Mouse (Mus musculus): ENCODE results near the gene Dusp11.
"Not testable (repeated sequence)": the region's sequence is repeated elsewhere in the genome, so short reads cannot be mapped to it uniquely, and the experiment has no call there.

Dusp11 gene

DNA sequence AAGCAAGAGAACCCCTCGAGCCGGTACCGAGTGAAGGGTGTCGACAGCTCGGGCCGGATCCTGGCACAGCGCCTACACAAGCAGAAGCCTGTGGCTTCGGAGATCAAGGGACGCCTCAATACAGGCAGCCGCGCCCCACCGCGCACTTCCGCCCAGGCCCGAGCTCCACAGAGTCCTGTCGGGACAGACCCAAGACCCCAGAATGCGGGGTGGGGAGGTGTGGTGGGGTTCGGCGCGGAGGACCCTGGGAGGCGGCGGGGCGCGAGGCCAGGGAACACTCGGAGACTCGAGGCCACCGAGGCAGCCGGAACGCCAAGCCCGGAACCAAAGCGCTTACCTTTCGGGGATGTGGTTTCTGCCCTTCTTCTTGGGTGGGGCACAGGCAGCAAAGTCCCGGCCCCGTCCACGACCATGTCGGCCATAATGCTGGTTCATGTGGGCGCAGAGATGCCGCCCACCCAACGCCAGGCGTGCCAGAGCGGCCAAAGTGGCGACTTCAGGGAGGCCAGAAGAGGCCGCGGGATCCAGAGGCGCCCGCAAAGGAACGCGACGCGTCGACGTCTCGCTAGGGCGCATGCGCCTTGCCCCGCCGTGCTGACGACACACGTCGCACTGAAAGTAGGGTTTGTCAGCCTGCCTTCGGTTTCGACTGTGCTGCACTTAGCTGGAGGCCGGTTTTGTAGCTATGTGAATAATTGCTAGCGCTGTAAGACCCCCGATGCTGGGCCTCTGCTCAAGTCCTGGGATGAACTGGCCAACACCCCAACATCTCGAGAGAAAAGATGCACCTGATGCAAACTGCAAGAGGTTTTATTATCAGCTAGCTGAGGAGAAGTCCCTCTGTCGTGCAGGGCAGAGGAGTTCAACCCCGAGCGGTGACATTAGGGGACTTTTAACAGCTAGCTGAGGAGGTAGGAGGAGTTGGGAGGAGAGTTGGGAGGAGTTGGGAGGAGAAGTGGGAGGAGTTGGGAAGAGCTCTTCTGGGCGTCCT lies at the start of gene Dusp11:
Gene Dusp11 (minus strand): TSS at position 567 of the 991 bp plus-strand sequence.
- peak; percentile 86 to 88 for DNase-seq

DNA sequence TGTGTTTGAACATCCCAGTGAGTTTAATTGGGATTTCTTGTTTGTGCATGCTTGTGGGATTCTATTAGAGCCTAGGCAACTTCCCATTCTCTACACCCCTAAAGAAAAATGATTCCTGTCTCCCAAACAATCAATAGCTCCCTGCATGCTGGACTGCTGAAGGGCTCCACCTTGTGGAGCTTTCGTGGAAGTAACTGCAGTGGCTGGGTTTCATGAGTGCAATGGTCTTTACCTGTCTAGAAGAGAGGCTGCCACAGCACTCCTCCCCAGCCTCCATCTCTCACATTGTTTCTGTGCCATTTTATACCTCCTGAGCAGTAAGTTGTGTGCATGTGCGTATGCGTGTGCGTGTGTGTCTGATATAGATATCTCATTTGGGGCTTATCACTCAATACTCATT lies 48.5 kb upstream of the Dusp11 start:
- DNase-seq, result peak in 1 of 2 experiments; percentile 14

DNA sequence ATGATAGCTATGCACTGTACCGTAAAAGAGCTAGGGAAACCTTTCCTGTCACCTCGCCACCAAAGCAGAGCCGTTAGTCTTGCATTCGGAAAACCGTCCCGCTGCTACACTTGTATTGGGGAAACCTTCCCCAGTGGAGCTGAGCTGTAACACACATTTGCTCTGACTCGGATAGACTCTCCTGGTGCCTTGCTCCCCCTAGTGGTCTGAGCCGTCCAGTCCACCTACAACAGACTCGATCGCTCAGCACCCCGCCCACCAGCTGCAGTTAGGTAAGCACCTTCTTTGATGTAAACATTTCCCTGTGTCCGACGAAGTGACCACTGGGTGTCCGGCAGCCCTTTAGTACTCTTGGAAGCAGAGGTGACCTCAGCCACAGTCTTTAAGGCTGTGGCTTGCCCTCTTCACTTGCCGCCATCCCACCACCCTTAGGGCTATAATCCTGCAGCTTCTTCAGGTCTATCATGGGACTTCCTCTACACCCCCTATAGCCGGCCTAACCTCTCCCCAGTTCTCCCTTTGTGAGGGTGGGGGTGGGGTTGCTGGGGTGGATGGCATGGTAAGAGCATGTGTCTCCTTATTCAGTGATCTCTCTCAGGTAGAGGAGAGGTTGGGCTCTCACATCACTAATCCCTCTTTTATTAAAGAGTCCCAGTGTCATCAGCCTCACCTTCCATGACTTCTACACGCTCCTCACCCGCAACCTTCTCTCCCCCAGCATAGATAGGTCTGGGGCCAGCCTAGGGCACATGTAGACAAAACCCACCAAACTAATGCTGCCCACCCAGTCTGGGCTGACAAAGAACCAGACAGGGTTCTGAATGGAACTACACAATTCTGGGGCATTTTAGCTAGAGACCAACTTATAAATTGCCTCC lies 43.0 kb upstream of the Dusp11 start:
- peak; percentile 37 to 49 for DNase-seq

DNA sequence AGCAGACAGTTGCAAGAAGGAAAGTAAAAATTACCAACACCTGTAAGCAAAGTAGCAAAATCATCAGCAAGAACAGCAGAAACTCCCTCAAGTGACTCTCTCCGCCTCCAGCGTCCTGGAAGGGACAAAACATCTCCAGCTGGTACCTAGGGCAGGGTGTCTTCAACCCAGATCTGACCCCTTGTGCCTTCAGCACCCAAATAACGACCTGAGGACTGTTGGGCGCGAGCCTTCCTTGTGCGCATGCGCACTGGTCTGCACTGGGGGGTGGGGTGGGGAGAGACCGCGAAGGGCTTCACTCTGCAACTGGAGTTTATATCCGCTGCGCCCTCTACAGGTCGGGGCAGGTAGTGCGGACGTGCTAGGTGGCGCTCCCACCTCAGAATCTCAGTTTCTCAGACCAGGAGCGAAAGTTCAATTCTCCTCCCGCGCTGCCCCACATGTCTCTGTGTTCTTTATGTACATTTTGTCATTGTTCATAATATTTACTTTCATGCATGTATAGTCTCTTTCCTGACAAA lies 42.0 kb upstream of the Dusp11 start:
- DNase-seq, result no peak

DNA sequence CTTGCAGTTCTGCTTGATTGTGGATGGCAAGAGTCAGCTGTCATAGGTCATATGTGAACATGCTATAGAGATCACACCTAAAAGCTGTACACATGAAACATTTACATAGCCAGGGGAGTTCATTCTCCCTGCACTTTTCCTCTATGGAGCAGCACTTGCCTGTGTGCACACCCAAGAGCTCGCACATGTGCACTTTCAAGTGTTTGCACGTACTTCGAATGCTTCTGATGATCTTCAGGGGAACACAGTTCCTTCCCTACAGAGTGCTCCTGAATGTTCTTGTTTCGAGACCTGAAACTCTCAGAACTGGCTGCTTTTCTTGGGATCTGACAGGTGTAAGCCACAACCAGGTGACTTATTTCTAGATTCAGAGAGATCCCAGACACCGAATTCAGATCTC lies 29.3 kb upstream of the Dusp11 start:
- DNase-seq, result not testable (repeated sequence)

DNA sequence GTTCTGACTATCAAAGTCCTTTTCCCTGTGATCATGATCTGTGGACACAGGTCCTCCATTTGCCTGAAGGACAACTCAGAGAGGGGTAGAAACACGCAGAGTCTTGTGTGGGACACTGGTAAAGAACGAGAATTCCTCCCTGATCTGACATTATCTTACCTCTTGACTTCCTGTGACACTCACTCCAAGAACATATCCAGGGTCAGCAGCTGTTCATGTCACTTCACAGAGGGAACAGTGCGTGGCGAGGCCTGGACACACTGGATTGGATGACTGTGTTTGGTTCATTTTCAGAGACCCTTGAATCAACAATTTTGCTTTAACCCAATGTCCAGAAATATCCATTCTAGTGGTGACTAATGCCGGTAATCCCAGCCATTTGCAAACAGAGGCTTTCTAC lies 28.1 kb upstream of the Dusp11 start:
- not testable (repeated sequence) for DNase-seq

DNA sequence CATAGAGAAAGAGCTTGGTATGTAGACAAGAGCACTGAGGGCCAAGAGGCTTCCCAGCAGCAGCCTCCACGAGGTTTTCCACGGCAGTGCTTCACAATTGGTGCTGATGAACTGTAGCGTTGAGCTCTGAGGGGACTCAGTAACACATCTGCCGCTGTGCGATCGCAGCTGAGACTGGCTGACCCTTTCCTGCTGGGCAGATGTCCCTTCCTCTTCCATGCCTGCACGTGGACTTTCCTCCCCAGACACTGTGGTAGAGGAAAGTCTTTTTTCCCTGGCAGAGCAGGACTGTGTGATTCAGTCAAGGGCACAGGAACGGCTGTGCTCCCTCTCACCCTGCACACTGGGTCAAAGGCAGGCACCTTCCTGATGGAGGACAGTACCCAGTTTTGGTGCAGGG lies 22.9 kb upstream of the Dusp11 start:
- DNase-seq, result no peak

DNA sequence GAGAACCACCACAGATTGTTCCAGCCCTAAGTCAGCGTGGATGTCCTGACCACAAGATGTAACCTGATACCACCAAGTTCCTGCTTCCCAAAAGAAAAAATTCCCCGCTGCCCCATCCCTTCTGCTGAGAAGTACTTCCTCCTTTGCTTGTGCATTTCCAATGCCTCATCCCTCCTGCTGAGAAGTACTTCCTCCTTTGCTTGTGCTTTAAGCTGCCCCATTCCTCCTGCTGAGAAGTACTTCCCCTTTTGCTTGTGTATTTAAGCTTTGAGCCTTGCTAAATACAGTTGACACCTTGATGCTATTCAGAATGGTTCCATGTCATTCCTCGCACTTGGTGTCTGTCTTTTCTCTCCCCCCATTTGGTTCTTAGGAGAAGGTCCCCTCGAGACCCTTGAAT lies 17.3 kb upstream of the Dusp11 start:
- DNase-seq, result not testable (repeated sequence)

DNA sequence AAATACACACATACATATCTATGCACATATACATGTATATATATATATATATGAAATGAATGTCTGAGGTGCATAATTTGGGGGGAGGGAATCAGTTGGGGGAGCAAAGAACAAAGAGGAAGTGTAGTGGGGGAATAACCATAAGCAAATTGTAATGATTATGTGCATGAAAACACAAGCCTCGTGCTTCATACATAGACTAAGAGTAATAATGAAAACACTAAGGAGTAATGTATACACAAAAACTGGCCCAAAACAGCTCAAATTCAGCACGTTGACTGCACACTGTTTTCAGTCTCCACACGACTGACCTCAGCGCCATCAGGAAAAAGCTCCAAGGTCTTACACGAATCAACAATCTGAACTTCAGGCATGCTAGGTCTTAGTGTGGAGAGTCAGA lies 14.8 kb upstream of the Dusp11 start:
- DNase-seq, result no peak

DNA sequence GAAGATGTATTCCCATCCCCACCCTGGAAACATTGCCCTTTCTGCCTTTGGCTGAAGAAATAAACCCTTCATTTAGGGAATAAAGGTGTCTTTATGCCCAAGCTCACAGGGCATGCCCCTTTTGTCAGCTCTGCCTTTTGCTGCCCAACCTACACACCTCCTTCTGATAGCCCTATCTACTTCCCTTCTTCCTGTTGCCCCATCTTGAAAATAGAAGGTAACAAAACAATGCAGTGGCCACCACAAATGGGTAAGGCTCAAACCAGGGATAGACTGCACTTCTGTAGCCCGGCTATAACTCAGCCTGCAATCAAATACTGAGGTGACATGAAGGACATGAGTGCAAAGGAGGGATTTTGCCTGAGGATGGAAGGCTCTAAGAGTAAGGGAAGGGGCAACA lies 14.3 kb upstream of the Dusp11 start:
- DNase-seq, result no peak

DNA sequence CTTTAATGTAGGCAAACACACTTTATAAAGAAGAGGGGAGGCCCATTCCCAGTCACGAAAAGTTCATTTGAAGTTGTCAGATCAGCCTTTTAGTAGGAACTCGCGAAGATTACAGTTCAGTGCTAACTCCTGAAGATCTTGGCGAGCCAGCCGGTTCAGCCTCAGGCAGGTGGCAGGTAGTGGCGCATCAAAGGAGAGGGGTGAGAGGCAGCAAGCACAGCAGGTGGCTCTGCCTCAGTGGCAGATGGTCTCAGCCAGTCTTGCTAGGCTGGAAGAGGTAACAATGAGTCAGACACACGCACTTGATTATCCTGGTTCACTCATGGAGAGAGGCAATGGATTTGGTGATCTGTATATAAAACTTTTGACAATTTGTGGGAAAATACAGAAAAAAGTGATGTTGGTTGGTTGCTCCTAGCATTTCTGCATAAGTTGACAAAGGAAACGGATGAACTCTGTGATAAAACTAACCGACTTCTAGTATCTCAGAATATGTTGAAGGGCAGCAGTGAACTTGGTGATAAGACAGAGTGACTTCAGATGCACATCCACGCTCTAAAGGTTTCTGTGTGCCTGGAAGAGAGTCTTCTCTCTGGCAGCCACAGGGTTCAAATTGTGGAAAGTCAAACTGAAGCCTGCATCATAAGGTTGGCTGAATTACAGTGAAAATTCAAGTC lies 13.6 kb upstream of the Dusp11 start:
- DNase-seq, result no peak

DNA sequence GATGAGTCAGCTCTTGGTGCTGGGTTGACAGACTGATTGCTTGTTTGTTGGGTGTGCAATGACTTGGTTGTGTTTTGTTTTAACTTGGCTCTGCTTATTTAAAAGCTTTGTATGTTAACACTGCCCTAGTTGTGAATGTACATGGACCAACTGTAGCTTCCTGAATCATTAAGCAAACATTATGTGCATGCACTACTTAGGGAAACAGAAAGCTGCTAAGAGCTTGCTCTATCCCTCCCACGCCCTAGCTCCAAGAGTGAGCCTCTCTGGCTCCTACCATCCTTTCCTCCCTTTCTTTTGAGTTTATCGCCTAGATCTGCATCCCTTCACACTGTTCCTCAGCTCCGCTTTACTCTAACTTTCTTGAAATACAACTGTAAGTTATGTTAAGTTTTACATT lies 11.9 kb upstream of the Dusp11 start:
- no peak for DNase-seq

DNA sequence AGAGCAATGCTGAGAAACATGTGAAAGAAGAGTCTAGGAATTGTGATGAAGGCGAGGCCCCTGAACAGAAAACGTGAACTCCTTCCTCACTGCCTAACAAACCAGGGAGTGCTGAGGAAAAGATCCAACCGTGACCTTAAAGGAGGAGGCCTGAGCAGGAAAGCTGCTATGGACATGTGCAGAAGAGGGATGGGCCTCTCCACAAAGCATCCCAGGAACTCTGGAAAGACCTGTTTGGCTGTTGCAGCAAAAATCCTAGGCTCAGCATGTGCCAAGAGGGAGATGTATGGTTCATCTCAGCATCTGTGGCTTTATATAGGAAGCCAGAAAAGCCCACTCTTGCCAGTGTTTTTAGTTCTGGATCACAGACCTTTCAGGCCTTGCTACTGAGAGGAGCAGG lies 11.2 kb upstream of the Dusp11 start:
- no peak for DNase-seq

DNA sequence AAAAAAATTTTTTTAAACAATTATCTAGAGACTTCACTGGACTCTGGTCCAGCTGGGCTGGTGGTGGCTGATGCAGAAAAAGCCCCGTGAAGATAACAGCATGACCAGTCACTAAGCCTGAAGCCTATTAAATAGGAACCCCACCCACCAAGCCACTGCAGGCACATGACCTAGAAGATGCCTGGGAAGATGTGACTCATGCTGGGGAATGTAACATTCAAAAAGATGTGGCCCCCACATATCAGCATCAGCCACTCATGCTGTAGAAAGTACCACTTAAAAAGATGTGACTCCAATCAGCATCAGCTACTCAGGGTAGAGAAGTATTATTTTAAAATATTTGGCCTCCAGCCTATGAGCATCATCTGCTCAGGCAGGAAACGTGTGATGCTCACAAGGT lies 8.4 kb upstream of the Dusp11 start:
- no peak for DNase-seq

DNA sequence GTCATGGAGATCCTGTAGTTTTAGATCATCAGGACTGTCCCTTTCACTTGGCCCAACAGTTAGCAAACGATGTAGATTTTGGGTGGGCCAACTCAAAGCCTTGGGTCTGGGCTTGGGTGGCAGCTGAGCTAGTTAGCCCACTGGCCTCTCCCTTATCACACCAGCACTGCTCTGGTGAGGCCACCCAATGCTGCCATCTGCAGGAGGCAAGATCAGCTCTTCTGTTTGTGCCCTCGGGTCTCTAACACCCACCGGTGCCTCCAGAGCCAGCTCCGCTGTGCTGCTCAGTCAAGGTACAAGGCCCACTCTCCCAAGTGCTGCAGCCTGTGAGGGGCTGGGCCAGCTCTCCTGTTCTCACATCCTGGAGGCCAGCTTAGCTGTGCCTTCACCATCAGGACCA lies 5.2 kb upstream of the Dusp11 start:
- peak; percentile 16 to 44 for DNase-seq

DNA sequence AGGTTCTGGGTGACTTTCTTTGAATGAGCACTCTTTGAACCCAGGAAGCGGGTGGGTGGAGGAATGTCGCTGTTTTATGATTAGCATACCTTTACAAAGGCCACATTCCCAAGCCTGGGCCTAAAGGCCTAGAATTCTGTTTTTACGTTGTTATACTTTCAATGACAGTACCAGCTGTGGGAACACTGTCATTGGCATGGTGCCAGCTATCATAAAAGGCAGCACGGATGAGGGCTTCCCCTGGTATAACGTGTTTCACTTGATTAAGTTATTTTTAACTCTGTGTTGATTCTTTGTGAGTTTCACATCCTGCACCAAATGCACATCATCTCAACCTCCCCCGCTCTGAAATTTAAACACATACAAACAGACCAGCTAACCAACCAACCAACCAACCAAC lies 4.6 kb upstream of the Dusp11 start:
- peak; percentile 26 to 57 for DNase-seq

DNA sequence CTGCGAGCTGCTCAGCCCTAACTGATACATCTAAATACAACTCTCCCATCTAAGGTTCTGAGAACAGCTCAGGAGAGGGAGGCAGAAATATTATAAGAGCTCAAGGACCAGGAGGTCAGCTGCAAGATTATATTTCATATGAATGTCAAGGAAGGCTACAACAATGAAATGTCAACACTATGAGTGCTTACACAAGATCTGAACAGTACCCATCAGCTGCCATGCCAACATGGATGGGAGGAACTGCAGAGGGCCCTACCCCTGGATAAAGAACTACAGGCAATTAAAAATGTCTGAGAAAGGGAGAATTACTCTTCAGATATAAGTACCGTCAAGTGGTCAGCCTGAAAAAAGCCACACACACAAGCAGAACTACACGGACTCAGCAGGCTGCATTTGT lies 3.9 kb downstream of the Dusp11 start:
- no peak for DNase-seq

DNA sequence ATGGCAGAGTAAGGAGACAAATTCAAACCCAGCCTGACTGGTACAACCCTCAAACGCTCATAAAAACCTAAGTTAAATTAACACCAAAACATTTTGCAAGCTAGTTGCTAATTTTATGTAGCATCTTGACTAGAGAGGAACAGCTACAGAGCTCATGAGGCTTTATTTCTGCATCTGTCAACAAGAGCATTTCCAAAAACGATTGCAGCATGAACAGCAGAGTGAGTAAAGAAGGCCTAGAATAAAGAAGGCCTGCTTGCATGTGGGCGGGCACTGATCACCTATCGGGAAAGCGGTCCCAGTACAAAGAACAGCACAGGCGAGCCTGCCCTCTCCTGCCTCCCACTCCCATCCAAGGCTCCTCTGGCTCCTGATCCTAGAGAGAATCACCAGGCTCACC lies 12.9 kb downstream of the Dusp11 start:
- DNase-seq, result no peak

DNA sequence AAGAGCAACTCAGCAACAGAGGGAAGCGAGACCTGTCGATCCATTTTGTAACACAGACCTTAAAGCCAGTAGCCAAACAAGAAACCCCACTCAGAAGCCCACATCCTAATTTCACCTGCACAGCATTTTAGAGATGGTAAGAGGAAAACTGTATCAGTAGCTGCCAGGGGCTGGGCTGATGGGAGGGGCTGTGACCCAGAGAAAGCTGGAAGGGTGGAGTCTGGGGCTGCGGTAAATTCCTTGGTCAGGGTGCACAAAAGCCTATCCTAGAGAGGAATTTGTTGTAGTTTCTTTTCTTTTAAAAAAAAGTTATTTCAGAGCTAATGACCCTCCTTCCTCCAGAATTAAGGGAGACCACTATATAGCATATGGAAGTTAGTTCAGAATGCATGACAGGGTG lies 19.0 kb downstream of the Dusp11 start:
- DNase-seq, result no peak

DNA sequence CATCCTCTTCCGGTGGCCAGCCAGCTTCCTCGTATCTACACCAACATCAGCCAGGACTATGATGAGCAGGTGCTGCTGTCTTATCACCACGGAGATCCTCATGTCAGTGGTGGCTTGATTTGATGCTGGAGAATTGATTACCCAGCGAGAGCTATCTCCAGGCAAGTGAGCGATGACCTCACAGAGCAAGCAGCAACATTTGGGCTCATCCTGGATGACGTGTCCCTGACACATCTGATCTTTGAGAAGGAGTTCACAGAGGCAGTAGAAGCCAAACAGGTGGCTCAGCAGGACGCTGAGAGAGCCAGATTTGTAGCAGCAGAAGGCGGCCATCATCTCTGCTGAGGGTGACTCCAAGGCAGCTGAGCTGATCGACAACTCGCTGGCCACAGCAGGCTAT lies 22.8 kb downstream of the Dusp11 start:
- DNase-seq, result no peak

DNA sequence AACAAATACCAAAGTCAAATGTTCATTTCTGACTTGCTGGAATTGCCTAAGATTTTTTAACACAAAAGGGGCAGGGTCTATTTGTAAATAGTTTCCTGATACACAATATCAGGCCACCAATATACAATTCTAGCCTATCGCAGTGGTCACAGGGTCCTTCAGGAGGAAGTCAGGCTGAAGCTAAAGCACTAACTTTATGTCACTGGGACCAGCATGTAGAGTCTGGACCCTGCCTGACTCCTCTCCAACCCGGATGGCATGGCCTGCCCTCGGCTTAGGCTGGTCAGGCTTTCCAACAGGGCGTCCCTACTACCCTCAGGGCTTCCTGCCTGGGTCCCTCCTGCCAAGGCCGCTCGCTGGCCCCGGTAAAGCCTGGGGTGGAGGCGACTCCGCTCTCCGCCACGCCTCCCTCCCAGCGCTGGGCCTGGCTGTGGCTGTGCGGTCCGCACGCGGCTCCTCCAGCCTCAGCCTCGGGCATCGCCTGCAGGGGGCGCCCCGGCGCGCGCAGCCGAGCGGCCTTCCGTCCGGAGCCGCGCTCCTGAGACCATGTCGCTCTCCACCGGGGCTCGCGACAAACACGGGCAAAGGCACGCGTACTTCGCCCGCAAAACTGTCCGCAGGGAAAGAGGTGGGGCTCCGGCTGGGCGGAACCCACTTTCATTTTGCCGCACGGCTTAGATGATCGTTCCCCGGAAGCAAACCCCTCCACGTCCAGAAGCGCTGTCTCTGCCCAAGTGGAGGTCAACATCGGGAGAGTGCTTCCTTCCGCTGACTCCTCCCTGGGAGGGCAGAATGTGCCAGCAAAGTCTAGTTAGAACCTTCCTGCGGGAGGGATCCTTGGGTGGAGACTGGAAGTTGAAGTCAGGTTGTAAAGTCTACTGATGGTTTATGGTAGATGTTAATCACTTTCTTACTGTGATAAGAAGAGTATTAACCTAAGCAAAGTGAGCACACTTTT lies 24.7 kb downstream of the Dusp11 start:
- peak; percentile 59 to 60 for DNase-seq

DNA sequence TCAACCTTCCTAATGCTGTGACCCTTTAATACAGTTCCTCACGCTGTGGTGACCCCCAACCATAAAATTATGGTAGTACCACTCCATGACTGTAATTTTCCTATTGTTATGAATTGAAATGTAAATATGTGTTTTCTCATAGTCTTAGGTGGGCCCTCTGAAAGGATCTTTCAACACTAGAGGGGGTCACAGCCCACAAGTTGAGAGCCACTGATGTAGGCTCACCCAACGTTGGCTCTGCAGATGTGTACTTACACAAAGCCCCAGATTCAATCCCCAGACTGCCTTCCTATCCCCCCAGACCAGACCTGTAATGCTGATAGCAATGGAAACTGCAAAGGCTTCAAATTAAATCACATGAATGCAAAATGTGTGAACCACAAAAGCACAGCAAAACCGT lies 25.8 kb downstream of the Dusp11 start:
- DNase-seq, result no peak

All from thymus, adult 18-20 months (tissue).